Comparison of ENCODE assay signal across 8 mouse cellular contexts in genomic region chr7:141434464-141434863, GRCm38 (mm10). TPM values are rescaled to one million over a fixed set of nuclear protein-coding genes. Genes with fewer than 3 reads are reported as not detected.
DNase-seq lines count a peak whose midpoint lies in the region; ATAC-seq and TF ChIP-seq lines count a peak whose summit lies in the region.

No protein-coding gene starts in this region.

- intact Hi-C loops in heart, adult 2 months (cut with DNase I), result no loop called here
- intact Hi-C loops in heart, postnatal 25 days (cut with DNase I), result no loop called here

- no peaks in the 10 kb centered on the region for H3K27me3 ChIP-seq in heart, adult 2 months (ENCODE audit: control insufficient read depth, insufficient read depth, low read length)
- no peaks in the 10 kb centered on the region for H3K27me3 ChIP-seq in forebrain, embryonic 10.5 days (ENCODE audit: poor library complexity, severe bottlenecking)
- no peaks in the 10 kb centered on the region for H3K27me3 ChIP-seq in intestine, embryonic 14.5 days (replicated peaks; ENCODE audit: control insufficient read depth, insufficient read depth, low read length)
- no peaks in the 10 kb centered on the region for H3K27me3 ChIP-seq in liver, embryonic 13.5 days

- peak; percentile 56 to 66 for DNase-seq in heart, adult 2 months
- DNase-seq in heart, postnatal 25 days (ENCODE audit: low spot score), result no peak
- DNase-seq in adrenal gland, postnatal 14 days, result peak; percentile 72
- no peak for DNase-seq in forebrain, embryonic 10.5 days (ENCODE audit: extremely low spot score, low spot score)
- DNase-seq in intestine, embryonic 14.5 days (ENCODE audit: low spot score), result peak; percentile 65
- DNase-seq in liver, embryonic 13.5 days, result no peak
- DNase-seq in right cerebral cortex, postnatal 25 days, result peak; percentile 73
- no peak for DNase-seq in spleen, adult 12 weeks (ENCODE audit: low spot score)

- ATAC-seq in intestine, embryonic 14.5 days (replicated peaks; ENCODE audit: low FRiP score, low TSS enrichment, low read depth), result no peak
- ATAC-seq in liver, embryonic 13.5 days (ENCODE audit: low read depth), result no peak

- H3K4me2 ChIP-seq in intestine, embryonic 14.5 days (ENCODE audit: low read length), result peak overlapping the region; percentile 88
- peak overlapping the region; percentile 93 for H3K4me2 ChIP-seq in liver, embryonic 13.5 days

- no peaks in the 10 kb centered on the region for H3K79me2 ChIP-seq in heart, adult 2 months (replicated peaks; ENCODE audit: control insufficient read depth, insufficient read depth, low read length)

- 0 out of 2 replicates have a peak, but pooled peaks have one; percentile 27 for TF ChIP-seq POLR2A in heart, adult 2 months (IDR thresholded peaks at IDR 0.05; ENCODE audit: insufficient read depth, low read depth, low read length)

- no peaks in the 10 kb centered on the region for H3K36me3 ChIP-seq in heart, adult 2 months (ENCODE audit: control insufficient read depth, insufficient read depth, low read length)
- peaks cover 58% of the 10 kb centered on the region for H3K36me3 ChIP-seq in forebrain, embryonic 10.5 days (replicated peaks)
- peaks cover 54% of the 10 kb centered on the region for H3K36me3 ChIP-seq in intestine, embryonic 14.5 days (ENCODE audit: control insufficient read depth, insufficient read depth, low read length)
- peaks cover 58% of the 10 kb centered on the region for H3K36me3 ChIP-seq in liver, embryonic 13.5 days

- peak overlapping the region; percentile 67 for H3K4me3 ChIP-seq in heart, adult 2 months
- peak overlapping the region; percentile 72 for H3K4me3 ChIP-seq in forebrain, embryonic 10.5 days
- peak overlapping the region; percentile 46 for H3K4me3 ChIP-seq in intestine, embryonic 14.5 days (ENCODE audit: low read depth, low read length)
- H3K4me3 ChIP-seq in liver, embryonic 13.5 days (replicated peaks), result peak overlapping the region; percentile 71

- H3K9me3 ChIP-seq in forebrain, embryonic 10.5 days, result no peaks in the 10 kb centered on the region
- H3K9me3 ChIP-seq in intestine, embryonic 14.5 days (ENCODE audit: control insufficient read depth, low read length), result no peaks in the 10 kb centered on the region
- H3K9me3 ChIP-seq in liver, embryonic 13.5 days (replicated peaks), result no peaks in the 10 kb centered on the region

- no peak for TF ChIP-seq CTCF in heart, adult 2 months (IDR thresholded peaks at IDR 0.05)

- H3K9ac ChIP-seq in heart, adult 2 months (ENCODE audit: low read depth, low read length), result peak overlapping the region; percentile 49
- peak overlapping the region; percentile 45 for H3K9ac ChIP-seq in intestine, embryonic 14.5 days (ENCODE audit: low read length)
- H3K9ac ChIP-seq in liver, embryonic 13.5 days, result peak overlapping the region; percentile 60

- peak overlapping the region; percentile 96 for H3K27ac ChIP-seq in heart, adult 2 months
- H3K27ac ChIP-seq in forebrain, embryonic 10.5 days, result peak overlapping the region; percentile 86
- H3K27ac ChIP-seq in intestine, embryonic 14.5 days (ENCODE audit: low read depth), result peak overlapping the region; percentile 23; the same call in 1 of the 2 replicates
- H3K27ac ChIP-seq in liver, embryonic 13.5 days, result peak overlapping the region; percentile 40

- peaks cover 11% of the 10 kb centered on the region for H3K4me1 ChIP-seq in heart, adult 2 months (ENCODE audit: control insufficient read depth, insufficient read depth, low read length)
- peaks cover 71% of the 10 kb centered on the region for H3K4me1 ChIP-seq in forebrain, embryonic 10.5 days
- H3K4me1 ChIP-seq in intestine, embryonic 14.5 days (replicated peaks; ENCODE audit: control insufficient read depth, insufficient read depth, low read length), result peaks cover 28% of the 10 kb centered on the region
- peaks cover 78% of the 10 kb centered on the region for H3K4me1 ChIP-seq in liver, embryonic 13.5 days (replicated peaks)

- WGBS in heart, adult 2 months, result 15% methylated on average over 8 of the region's 8 CpGs
- WGBS in forebrain, embryonic 10.5 days, result 14% methylated on average over 8 of the region's 8 CpGs
- 23% methylated on average over 8 of the region's 8 CpGs for WGBS in intestine, embryonic 14.5 days
- WGBS in liver, embryonic 13.5 days (ENCODE audit: insufficient replicate concordance), result 33% methylated on average over 8 of the region's 8 CpGs

- TF ChIP-seq EP300 in heart, adult 2 months (IDR thresholded peaks at IDR 0.05; ENCODE audit: insufficient read depth, low read depth, low read length), result no peak

RNA-seq across cellular contexts. Expression of gene Slc25a22, which starts 3.2 kb away (rescaled TPM):
- 10 to 100 TPM; 55.8 to 72.6 TPM for total RNA-seq in heart, adult 2 months (2021)
- polyA plus RNA-seq in heart, adult 2 months (2012; rRNA removed), result 85.8 and 88.9 TPM in 2 replicates
- 10 to 100 TPM; 58.8 to 72.6 TPM for total RNA-seq in heart, postnatal 25 days (2021)
- 87.0 and 91.0 TPM in 2 replicates for total RNA-seq in adrenal gland, postnatal 14 days (2021)
- polyA plus RNA-seq in forebrain, embryonic 10.5 days (2016; fragmentation: Nextera tagmentation; extraction: Ambion mirVana), result 46.8 and 49.6 TPM in 2 replicates
- polyA plus RNA-seq in intestine, embryonic 14.5 days (2014; fragmentation: Nextera tagmentation; extraction: Ambion mirVana), result 34.7 and 35.3 TPM in 2 replicates
- 16.6 and 20.4 TPM in 2 replicates for polyA plus RNA-seq in liver, embryonic 13.5 days (2015; fragmentation: Nextera tagmentation; extraction: Ambion mirVana)

RNA-seq across cellular contexts. Expression of gene Cend1, which starts 5.2 kb away (rescaled TPM):
- total RNA-seq in heart, adult 2 months (2021), result 1 to 10 TPM; 1.0 to 1.4 TPM
- polyA plus RNA-seq in heart, adult 2 months (2012; rRNA removed), result 1.8 and 2.6 TPM in 2 replicates
- total RNA-seq in heart, postnatal 25 days (2021), result under 1 TPM; 0.75 to 0.84 TPM
- 1.0 and 3.6 TPM in 2 replicates for total RNA-seq in adrenal gland, postnatal 14 days (2021)
- polyA plus RNA-seq in forebrain, embryonic 10.5 days (2016; fragmentation: Nextera tagmentation; extraction: Ambion mirVana), result 7.7 and 8.7 TPM in 2 replicates
- 1.5 and 1.8 TPM in 2 replicates for polyA plus RNA-seq in intestine, embryonic 14.5 days (2014; fragmentation: Nextera tagmentation; extraction: Ambion mirVana)
- polyA plus RNA-seq in liver, embryonic 13.5 days (2015; fragmentation: Nextera tagmentation; extraction: Ambion mirVana), result 0.10 and 0.14 TPM in 2 replicates

RNA-seq across cellular contexts. Expression of gene Pidd1, which starts 9.4 kb away (rescaled TPM):
- under 1 TPM; 0.37 to 0.70 TPM for total RNA-seq in heart, adult 2 months (2021)
- polyA plus RNA-seq in heart, adult 2 months (2012; rRNA removed), result 1.8 and 2.0 TPM in 2 replicates
- total RNA-seq in heart, postnatal 25 days (2021), result under 1 TPM; 0.39 to 0.86 TPM
- 3.5 and 5.9 TPM in 2 replicates for total RNA-seq in adrenal gland, postnatal 14 days (2021)
- polyA plus RNA-seq in forebrain, embryonic 10.5 days (2016; fragmentation: Nextera tagmentation; extraction: Ambion mirVana), result 24.9 and 26.4 TPM in 2 replicates
- 10.6 and 11.5 TPM in 2 replicates for polyA plus RNA-seq in intestine, embryonic 14.5 days (2014; fragmentation: Nextera tagmentation; extraction: Ambion mirVana)
- polyA plus RNA-seq in liver, embryonic 13.5 days (2015; fragmentation: Nextera tagmentation; extraction: Ambion mirVana), result 10.9 and 11.4 TPM in 2 replicates

RNA-seq across cellular contexts. Expression of gene Rplp2, which starts 12.7 kb away (rescaled TPM):
- total RNA-seq in heart, adult 2 months (2021), result 100 to 1,000 TPM; 848 to 928 TPM
- polyA plus RNA-seq in heart, adult 2 months (2012; rRNA removed), result 404 and 421 TPM in 2 replicates
- total RNA-seq in heart, postnatal 25 days (2021), result 100 to 1,000 TPM; 862 to 950 TPM
- 908 and 1,128 TPM in 2 replicates for total RNA-seq in adrenal gland, postnatal 14 days (2021)
- 1,198 and 1,216 TPM in 2 replicates for polyA plus RNA-seq in forebrain, embryonic 10.5 days (2016; fragmentation: Nextera tagmentation; extraction: Ambion mirVana)
- 1,554 and 1,709 TPM in 2 replicates for polyA plus RNA-seq in intestine, embryonic 14.5 days (2014; fragmentation: Nextera tagmentation; extraction: Ambion mirVana)
- 1,223 and 1,240 TPM in 2 replicates for polyA plus RNA-seq in liver, embryonic 13.5 days (2015; fragmentation: Nextera tagmentation; extraction: Ambion mirVana)

RNA-seq across cellular contexts. Expression of gene Gatd1, which starts 20.5 kb away (rescaled TPM):
- 10 to 100 TPM; 13.4 to 14.9 TPM for total RNA-seq in heart, adult 2 months (2021)
- 23.4 and 29.5 TPM in 2 replicates for polyA plus RNA-seq in heart, adult 2 months (2012; rRNA removed)
- total RNA-seq in heart, postnatal 25 days (2021), result 10 to 100 TPM; 13.8 to 14.2 TPM
- total RNA-seq in adrenal gland, postnatal 14 days (2021), result 22.5 and 36.2 TPM in 2 replicates
- polyA plus RNA-seq in forebrain, embryonic 10.5 days (2016; fragmentation: Nextera tagmentation; extraction: Ambion mirVana), result 43.2 and 44.7 TPM in 2 replicates
- 49.2 and 56.2 TPM in 2 replicates for polyA plus RNA-seq in intestine, embryonic 14.5 days (2014; fragmentation: Nextera tagmentation; extraction: Ambion mirVana)
- polyA plus RNA-seq in liver, embryonic 13.5 days (2015; fragmentation: Nextera tagmentation; extraction: Ambion mirVana), result 18.1 and 18.3 TPM in 2 replicates

Comparison
In these comparisons a context has a peak if more than half of its experiments do, and no peak if none do; other contexts are left out.
1. DNase-seq: peak in heart, adult 2 months (2 of 2), adrenal gland, postnatal 14 days (single experiment), intestine, embryonic 14.5 days (single experiment) and right cerebral cortex, postnatal 25 days (single experiment); none in heart, postnatal 25 days (single experiment), forebrain, embryonic 10.5 days (single experiment), liver, embryonic 13.5 days (single experiment) and spleen, adult 12 weeks (single experiment).
2. H3K27ac ChIP-seq: peak in every context shown above with its lines; median percentile 96 in heart, adult 2 months; 86 in forebrain, embryonic 10.5 days; 40 in liver, embryonic 13.5 days; 23 in intestine, embryonic 14.5 days.
3. Peak in every context shown above with its lines, with median percentiles within 50 percentile points of each other: H3K4me3 ChIP-seq and H3K9ac ChIP-seq.